Mouse (Mus musculus): ENCODE data around the gene Mfrp. TPM values are rescaled to one million over a fixed set of nuclear protein-coding genes. Genes with fewer than 3 reads are reported as not detected.

Gene Mfrp
- total RNA-seq, 2 experiments from 2014 or later = 2.4 TPM; not detected in 1

DNA sequence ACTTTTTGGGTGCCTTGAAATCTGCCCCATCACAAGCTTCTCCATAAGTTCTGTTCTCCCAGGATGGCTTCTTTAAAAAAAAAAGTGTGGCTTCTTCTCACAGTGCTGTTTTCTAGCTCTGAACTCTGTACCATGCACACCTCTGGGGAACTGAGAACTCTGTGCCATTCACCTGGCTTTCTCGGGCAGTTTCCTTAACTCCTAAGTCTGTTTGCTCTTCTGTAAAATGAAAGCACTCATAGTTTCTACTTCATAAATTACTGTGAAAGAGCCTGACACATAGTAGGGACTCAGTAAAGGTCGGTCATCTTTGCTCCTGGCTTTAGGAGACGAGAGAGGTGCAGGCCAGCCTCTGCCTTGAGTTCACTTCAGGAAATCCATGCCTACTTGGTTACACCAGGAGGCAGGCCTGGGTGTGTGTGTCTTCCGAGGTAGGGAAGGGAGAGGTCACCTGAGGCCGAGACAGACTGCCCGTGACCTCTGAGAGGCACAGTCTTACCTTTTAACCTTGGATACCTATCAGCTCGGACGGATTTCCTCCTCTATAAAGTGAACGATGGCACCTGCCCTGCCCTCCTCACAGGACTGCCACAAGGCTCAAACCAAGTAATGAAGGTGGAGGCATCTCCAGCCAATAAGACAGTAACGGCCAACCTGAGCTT is 23.3 kb upstream of the Mfrp start:
- DNase-seq (ENCODE audit: low spot score in 2 of 2) = no peak

DNA sequence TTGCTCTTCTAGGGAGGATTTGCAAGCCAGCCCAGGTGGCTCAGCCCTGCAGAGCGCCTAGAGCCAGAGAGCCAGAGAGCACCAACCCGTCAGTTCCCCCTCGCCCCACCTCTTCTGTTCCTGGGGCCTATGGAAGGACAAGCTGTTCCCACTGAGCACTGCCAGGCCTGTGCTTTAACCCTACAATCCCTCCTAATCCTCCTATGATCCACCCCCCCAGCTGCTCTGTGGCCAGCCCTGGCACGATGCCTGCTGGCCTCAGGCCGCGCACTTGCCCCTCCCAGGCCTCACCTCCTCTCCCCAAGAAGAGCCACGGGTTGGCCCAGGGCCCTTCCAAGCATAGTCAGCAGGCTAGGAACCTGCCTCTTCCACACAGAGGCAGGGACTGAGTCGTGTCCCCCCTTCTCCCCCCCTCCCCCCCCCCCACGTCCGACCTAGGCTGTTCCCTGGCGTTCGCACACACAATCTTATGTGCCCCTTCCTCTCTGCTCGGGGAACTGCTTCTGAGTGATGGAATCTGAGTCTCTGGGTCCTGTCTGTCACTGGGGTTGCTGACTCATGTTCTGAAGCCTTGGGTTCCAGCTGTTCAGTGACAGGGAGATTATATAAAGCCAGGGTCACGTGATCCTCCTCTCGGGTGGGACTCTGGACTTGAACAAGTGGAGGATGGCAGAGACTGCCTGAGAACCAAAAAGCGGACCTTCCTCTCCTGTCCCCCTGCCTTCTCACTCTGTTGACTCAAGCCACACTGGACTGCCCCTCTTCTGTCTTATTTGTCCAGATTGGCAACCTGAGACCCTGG is 22.4 kb upstream of the Mfrp start:
- DNase-seq (ENCODE audit: low spot score in 2 of 2) = peak; percentile 64 to 70

DNA sequence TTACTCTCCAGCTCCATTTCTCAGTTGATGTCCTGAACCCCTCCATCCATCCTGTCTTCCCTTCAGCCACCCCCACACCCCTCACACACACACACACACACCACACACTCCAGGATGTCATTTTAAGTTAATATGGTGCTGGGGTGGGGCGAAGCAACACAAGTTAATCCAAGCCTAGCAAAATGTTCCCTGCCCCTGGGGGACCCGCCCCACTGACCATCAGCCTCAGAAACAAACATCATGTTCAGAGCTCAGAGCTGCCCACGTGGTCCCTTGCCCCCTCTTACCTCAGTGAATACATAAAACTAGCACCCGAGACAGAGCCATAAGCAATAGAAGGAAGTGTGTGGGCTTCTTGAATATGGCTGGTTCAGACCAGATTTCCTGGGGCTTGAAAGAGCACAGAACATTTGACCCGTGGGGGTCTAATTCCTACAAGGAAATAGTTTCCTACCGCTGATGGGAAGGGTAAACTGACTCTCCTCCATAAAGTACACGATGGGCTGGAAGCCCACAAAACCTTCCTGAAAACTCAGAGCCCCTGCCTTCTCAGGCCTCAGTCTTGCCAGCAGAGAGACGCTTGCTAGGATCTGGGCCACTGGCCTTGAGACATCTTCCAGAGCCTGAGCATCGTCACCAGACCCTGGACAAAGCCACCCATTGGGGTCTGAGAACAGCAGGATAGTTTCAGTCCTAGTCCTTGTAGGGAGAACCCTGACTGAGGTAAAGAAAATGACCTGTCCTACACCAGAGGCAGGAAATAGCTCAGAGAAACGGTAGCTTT is 21.3 kb upstream of the Mfrp start:
- DNase-seq (ENCODE audit: low spot score in 2 of 2) = no peak

GRCm38 (mm10) chr9:44080953-44081352 is 20.6 kb upstream of the Mfrp start:
- no peak for DNase-seq (ENCODE audit: low spot score in 2 of 2)

GRCm38 (mm10) chr9:44081581-44081980 is 19.9 kb upstream of the Mfrp start:
- DNase-seq (ENCODE audit: low spot score in 2 of 2) = no peak

DNA sequence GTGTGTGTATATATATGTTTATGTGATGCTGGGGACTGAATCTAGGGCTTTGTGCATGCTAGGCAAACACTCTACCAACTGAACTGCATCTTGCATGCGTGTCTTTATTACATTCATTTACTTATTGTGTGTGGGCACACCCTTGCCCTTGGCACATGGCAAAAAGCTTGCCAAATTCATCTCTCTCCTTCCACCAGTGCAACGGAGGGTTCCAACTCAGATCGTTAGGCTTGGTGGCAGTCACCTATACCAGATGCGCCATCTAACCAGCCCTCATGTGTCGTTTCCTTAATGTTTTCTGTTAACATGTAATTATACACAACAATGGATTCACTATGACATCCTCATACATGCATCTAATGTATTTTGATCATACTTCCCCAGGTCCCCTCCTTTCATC is 19.3 kb upstream of the Mfrp start:
- DNase-seq (ENCODE audit: low spot score in 2 of 2) = no peak

DNA sequence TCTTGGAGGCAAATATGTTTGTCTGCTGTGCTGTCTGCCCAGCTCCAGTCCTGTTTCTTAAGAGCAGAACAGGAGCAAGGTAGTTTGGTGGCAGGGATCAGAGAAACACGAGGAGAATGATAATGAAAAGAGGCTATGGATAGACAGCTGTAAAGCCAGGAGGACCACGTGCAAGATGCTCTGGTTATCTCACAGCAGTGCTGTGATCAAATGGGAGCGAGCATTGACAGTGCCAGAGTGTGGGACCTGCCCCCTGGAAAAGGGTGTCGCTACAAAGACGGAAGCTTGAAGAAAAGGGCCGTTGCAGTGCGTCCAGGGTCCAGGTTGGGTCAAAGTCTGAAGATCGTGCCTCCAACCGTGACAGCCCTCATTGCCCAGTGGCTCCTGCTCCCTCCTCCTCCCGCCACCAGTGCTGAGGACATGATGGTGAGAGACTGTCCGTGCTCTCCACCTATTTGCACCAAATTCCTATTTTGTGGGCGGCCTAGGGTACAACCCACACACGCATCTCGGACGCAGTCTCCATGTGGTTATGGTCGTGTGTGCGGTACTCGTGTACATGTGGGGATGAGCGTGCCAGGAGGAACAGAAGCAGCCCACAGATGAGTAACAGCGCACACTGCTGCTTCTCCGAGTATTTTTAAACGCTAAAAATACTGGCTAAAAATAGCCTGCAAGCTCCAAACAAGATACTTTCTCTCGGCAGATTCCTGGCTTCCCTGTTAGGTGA is 18.0 kb upstream of the Mfrp start:
- no peak for DNase-seq (ENCODE audit: low spot score in 2 of 2)

DNA sequence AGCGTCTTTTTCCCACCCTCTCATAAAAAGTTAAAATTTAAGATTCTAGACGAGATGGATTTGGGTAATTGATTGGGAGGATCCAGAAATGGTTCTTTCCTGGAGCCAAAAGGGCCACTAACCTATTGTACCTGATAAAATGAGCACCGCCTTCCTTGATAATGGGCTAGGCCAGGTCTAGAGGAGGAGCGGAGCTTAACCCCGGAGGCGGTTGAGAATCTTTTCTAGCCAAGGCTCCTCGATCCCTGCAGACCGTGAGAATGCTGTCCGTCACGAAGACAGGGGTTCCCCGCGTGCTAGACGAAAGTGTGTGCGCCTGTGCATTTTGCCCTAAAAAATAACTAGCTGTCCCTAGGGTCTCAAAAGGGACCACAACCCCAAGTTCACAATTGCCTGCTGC is 17.3 kb upstream of the Mfrp start:
- DNase-seq (ENCODE audit: low spot score in 2 of 2) = no peak

DNA sequence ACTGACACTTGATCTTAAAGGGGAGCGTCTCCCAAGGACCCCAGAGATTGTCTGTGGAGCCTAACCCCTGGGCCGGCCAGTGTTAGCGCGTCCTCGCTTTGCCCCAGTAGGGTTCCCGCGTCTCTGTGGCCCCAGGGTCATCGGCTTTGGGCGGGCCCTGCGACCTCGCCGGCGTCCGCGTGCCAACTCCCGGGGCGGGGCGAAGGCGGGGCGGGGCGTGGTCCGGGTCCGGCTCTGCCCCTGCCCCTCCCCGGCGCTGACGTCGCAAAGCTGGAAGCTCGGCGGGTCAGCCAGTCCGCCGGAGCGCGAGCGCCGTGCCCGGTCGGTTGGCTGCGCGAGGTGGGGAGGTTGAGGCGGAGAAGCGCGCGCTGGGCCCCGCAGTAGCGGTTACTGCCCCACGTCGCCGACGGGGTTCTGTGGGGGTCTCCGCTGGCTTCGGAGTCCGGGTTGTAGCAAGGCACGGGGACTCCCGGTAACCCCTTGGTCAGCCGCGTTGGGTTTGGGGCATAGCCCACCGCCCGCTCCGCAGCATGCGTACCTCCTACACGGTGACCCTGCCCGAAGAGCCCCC is 16.8 kb upstream of the Mfrp start:
- peak; percentile 80 to 89 for DNase-seq (ENCODE audit: low spot score in 2 of 2)

- no peak for DNase-seq (ENCODE audit: low spot score in 2 of 2)
Measured at GRCm38 (mm10) chr9:44085276-44085675, 16.3 kb upstream of the Mfrp start.

GRCm38 (mm10) chr9:44085741-44086665 is 15.5 kb upstream of the Mfrp start:
- DNase-seq (ENCODE audit: low spot score in 2 of 2) = peak; percentile 60 to 72

DNA sequence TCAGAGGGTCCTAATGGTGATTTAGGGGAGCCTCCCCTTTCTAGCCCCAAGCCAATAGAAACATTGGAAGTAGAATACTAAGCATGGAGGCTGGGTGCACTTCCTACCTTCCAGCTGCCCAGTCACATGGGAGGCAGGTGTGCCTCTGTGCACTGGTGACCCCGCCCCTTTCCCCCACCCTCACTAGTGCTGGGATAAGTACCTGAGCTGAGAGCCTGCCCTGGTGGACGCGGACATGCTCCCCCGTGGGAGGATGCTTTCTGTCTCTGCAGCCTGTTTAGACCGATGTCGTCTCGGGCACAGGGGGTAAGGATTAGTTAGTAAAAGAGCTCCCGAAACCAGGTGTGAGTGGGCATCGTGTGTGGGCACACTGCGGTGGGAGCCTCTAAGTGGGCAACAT is 14.6 kb upstream of the Mfrp start:
- no peak for DNase-seq (ENCODE audit: low spot score in 2 of 2)

DNA sequence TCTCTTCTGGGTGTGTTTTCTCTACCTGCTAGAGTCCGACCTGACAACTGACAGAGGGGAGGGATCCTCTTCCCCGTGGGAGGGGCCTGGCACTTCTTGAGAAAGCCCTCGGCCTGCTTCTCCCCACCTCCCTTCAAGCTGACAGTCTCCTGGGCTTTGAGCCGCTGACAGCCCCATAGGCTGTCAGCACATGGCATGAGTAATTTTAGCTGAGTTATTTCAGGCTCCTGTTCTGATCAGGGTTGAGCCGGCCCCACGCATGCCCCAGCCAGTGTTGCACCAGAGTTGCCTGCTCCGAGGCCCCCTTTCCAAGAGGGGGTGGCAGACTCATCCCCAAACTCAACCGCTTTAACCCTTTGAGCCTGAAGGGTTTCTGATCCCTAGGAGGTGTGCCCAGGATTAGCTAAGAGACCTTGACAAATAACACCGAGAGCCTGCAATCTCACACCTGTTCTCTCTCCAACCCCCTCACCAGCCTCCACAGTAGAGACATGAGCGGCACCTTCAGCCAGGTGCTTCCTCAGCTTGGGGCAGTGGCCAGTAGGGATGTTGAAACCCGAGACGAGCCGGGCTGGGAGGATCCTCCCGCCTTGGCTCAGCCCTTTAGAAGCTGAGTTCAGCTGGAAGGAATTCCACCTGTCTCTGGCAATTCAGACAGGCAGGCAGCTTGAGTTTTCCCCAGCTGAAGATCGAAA is 13.6 kb upstream of the Mfrp start:
- DNase-seq (ENCODE audit: low spot score in 2 of 2) = no peak

- DNase-seq (ENCODE audit: low spot score in 2 of 2) = no peak
Measured at GRCm38 (mm10) chr9:44088877-44089608, 12.5 kb upstream of the Mfrp start.

- peak; percentile 86 to 91 for DNase-seq (ENCODE audit: low spot score in 2 of 2)
Measured at GRCm38 (mm10) chr9:44093612-44094503, 7.7 kb upstream of the Mfrp start.

- DNase-seq (ENCODE audit: low spot score in 2 of 2) = no peak
Measured at GRCm38 (mm10) chr9:44094737-44095136, 6.8 kb upstream of the Mfrp start.

DNA sequence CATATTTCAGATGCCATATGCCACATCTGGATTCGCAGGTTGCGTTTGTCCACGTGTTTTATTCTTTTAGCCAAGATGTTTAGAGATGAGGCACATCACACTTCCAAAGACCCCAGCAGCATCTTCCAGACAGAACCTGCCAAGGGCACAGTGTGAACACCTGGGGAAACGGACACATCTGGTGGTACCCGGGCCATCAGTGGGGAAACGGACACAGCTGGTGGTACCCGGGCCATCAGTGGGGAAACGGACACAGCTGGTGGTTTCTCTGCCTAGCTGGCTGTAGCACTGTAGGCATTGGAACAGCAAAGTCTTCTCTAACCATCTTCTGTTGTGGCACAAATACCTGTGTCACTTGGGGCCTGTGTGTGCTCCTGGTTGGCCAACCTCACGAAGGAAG is 5.7 kb upstream of the Mfrp start:
- no peak for DNase-seq (ENCODE audit: low spot score in 2 of 2)

DNA sequence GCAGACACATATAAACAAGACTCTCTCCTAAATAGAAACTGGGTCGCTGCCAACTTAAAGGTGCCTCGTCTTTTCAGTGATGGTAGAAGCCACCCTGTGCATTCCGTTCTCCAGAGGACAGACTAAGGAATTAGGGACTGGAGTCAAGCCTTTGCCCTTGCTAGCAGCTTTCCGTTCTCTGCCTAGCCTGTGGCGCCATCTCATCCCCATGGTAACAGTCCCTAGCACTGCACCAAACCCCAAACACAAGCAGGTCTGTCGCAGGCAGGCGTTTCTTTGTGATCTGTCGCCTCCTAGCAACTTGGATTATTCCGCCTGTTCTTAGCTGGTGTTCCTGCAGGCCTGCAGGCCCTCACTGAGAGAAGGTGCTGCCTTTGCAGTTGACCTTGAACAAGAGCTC is 5.0 kb upstream of the Mfrp start:
- DNase-seq (ENCODE audit: low spot score in 2 of 2) = peak; percentile 61 to 62

All from layer of hippocampus, postnatal 10 days (tissue).